Mouse (Mus musculus): Measurements from ENCODE around the gene Vrk1.

The Vrk1 gene

GRCm38 (mm10) chr12:106010065-106010915 lies at the start of gene Vrk1:
Vrk1 (plus strand) TSS chr12:106010228.
- peak; percentile 99 for DNase-seq

- no peak for DNase-seq
These were observed 49.3 kb upstream of the Vrk1 start for GRCm38 (mm10) chr12:105960592-105961330.

GRCm38 (mm10) chr12:105961667-105962066 lies 48.4 kb upstream of the Vrk1 start:
- DNase-seq: no peak

GRCm38 (mm10) chr12:105962103-105963011 lies 47.7 kb upstream of the Vrk1 start:
- DNase-seq: peak; percentile 92

GRCm38 (mm10) chr12:105963012-105963572 lies 46.9 kb upstream of the Vrk1 start:
- peak; percentile 44 for DNase-seq

GRCm38 (mm10) chr12:105966887-105967637 lies 43.0 kb upstream of the Vrk1 start:
- peak; percentile 8 for DNase-seq

GRCm38 (mm10) chr12:105967806-105968205 lies 42.2 kb upstream of the Vrk1 start:
- DNase-seq: peak; percentile 9

GRCm38 (mm10) chr12:105971182-105971581 lies 38.8 kb upstream of the Vrk1 start:
- peak; percentile 61 for DNase-seq

GRCm38 (mm10) chr12:105972673-105973072 lies 37.4 kb upstream of the Vrk1 start:
- DNase-seq: no peak

- DNase-seq: no peak
These were observed 36.3 kb upstream of the Vrk1 start for GRCm38 (mm10) chr12:105973691-105974090.

GRCm38 (mm10) chr12:105974107-105974506 lies 35.9 kb upstream of the Vrk1 start:
- DNase-seq: no peak

GRCm38 (mm10) chr12:105981121-105981973 lies 28.7 kb upstream of the Vrk1 start:
- DNase-seq: peak; percentile 81

GRCm38 (mm10) chr12:105981974-105982305 lies 28.1 kb upstream of the Vrk1 start:
- DNase-seq: no peak

- DNase-seq: no peak
These were observed 27.4 kb upstream of the Vrk1 start for GRCm38 (mm10) chr12:105982598-105982997.

GRCm38 (mm10) chr12:105983499-105983898 lies 26.5 kb upstream of the Vrk1 start:
- DNase-seq: no peak

GRCm38 (mm10) chr12:105988434-105988833 lies 21.6 kb upstream of the Vrk1 start:
- DNase-seq: no peak

GRCm38 (mm10) chr12:105992756-105993155 lies 17.3 kb upstream of the Vrk1 start:
- no peak for DNase-seq

- no peak for DNase-seq
These were observed 16.7 kb upstream of the Vrk1 start for GRCm38 (mm10) chr12:105993356-105993755.

- no peak for DNase-seq
These were observed 14.1 kb upstream of the Vrk1 start for GRCm38 (mm10) chr12:105995940-105996339.

- no peak for DNase-seq
These were observed 12.8 kb upstream of the Vrk1 start for GRCm38 (mm10) chr12:105997028-105997786.

All from lung, postnatal 36 days (tissue).